Mouse (Mus musculus): ENCODE measurements around the gene Pcbp1. TPM values are rescaled to one million over a fixed set of nuclear protein-coding genes. Genes with fewer than 3 reads are reported as not detected.

Gene Pcbp1
- polyA plus RNA-seq, 1 experiment from 2014 or later, result 568 TPM

Small RNA genes within 50 kb of the gene (microRNA-seq; reads per million reads assigned to microRNA genes)
- gene Gm22184, result not detected

Other genes starting within 250 kb of the Pcbp1 start
- 111 and 113 TPM in 2 replicates for gene Fam136a, start 160.7 kb downstream of the Pcbp1 start, polyA plus RNA-seq (2016; fragmentation: Nextera tagmentation; extraction: Ambion mirVana)
- gene Snrpg, start 155.0 kb downstream of the Pcbp1 start, polyA plus RNA-seq (2016; fragmentation: Nextera tagmentation; extraction: Ambion mirVana), result 483 and 530 TPM in 2 replicates
- 121 and 123 TPM in 2 replicates for gene Pcyox1, start 129.2 kb downstream of the Pcbp1 start, polyA plus RNA-seq (2016; fragmentation: Nextera tagmentation; extraction: Ambion mirVana)
- gene Tia1, start 122.1 kb downstream of the Pcbp1 start, polyA plus RNA-seq (2016; fragmentation: Nextera tagmentation; extraction: Ambion mirVana), result 333 and 353 TPM in 2 replicates
- gene Gm44790, start 99.7 kb downstream of the Pcbp1 start, polyA plus RNA-seq (2016; fragmentation: Nextera tagmentation; extraction: Ambion mirVana), result 0.37 TPM in 1 of 2 replicates, not detected in the other
- gene C87436, start 87.9 kb downstream of the Pcbp1 start, polyA plus RNA-seq (2016; fragmentation: Nextera tagmentation; extraction: Ambion mirVana), result 25.1 and 27.8 TPM in 2 replicates
- 0.42 and 0.77 TPM in 2 replicates for gene Asprv1, start 101.8 kb upstream of the Pcbp1 start, polyA plus RNA-seq (2016; fragmentation: Nextera tagmentation; extraction: Ambion mirVana)
- 29.4 and 30.4 TPM in 2 replicates for gene Mxd1, start 142.8 kb upstream of the Pcbp1 start, polyA plus RNA-seq (2016; fragmentation: Nextera tagmentation; extraction: Ambion mirVana)
- 120 TPM in 2 replicates for gene Snrnp27, start 158.2 kb upstream of the Pcbp1 start, polyA plus RNA-seq (2016; fragmentation: Nextera tagmentation; extraction: Ambion mirVana)
- 63.8 and 67.6 TPM in 2 replicates for gene Gmcl1, start 207.1 kb upstream of the Pcbp1 start, polyA plus RNA-seq (2016; fragmentation: Nextera tagmentation; extraction: Ambion mirVana)

Data from neural tube, embryonic 12.5 days (tissue).